Mouse (Mus musculus) kidney, adult 18-20 months (tissue): ENCODE data around the gene Cib2.

Experiments used
- DNase-seq: peaks from one replicate; pipeline ENCODE4 v3.0.0; 2021

Gene Cib2

DNA sequence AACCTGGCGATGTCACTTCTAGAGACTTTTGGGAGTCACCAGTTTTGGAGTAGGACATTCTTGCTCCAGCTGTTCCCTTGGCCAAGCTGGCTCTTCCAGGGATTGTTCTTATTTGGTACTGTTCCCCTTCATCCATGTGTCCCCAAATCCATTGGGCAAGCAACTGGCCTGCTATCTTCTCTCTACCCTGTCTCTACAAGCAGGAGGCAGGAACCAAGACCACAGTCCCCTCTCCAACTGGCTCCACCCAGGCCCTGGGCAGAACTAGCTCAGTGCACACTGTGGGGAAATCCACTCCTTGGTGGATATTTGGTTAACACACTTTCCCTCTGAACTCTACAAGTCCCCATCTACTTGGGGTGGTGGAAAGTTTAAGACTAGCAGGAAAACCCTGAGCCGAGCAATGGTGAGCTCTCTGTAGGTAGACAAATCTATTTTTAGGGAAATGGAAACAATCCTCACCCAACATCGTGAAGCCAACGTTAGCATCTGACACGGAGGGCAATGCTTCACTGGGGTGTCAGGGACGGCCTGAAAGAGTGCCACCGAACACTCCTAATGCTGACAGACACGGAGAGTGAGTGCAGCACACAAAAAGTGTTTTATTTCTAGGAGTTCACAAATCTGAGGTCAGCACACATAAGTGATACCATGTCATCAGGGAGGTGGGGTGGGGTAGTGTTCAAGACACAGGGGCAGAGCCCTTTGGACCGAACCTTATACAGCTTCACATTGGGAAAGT is 15.6 kb downstream of the Cib2 start:
- DNase-seq = no peak

DNA sequence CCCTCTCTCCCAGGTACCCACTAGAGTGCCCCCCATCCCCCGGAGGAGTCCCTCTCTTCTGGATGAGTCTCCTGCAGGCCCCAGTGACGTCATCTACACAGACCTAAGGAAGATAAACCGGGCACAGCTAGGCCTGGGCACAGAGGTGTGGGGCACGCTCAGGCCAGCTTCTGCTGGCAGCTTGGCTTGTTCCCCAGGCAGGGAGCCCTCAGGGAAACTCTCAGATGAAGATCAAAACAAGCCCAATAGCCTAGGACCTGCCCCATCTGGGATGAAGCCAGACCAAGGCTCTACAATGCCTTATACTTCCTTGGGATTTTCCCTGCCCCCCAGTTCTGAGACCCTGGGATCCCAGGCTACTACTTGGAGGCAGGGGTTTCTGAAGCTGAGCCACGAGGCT is 19.2 kb downstream of the Cib2 start:
- no peak for DNase-seq

DNA sequence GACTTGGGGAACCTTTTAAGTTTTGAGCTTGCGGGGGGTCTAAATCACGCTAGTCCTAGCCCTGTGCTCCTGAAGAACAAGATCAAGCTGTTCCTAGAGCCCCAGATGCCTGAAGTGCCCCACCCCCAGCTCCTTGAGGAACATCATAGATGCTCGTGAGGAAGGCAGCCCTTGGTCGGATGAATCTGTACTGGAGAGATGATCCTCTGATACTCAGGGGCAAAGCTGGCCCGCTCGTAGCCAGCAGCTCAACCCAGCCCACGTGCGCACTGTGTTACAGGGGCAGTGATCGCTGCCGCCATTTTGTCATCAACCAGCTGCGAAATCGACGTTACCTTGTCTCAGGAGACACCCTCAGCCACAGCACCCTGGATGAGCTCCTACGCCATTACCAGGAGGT is 21.3 kb downstream of the Cib2 start, which contains the start of gene Sh2d7:
Sh2d7 (plus strand) TSS at position 301 of the 400 bp plus-strand sequence.
- no peak for DNase-seq

DNA sequence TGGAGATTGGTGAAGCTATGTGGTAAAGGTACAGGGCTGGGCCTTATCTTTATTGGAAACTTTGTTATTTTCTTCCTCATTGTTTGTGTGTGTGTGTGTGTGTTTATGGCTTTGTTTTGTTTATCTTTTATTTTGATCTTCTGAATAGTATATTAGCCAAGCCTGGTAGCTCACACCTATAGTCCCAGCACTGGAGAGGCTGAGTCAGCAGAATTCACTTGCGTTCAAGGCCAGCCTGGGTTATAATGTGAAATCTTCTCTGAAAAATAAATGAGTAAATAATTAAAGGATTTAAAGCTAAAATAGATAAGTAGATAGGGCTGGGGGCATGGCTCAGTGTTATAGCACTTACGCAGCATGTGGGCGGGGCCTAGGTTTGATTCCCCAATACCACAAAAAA is 21.8 kb downstream of the Cib2 start:
- DNase-seq = no peak

DNA sequence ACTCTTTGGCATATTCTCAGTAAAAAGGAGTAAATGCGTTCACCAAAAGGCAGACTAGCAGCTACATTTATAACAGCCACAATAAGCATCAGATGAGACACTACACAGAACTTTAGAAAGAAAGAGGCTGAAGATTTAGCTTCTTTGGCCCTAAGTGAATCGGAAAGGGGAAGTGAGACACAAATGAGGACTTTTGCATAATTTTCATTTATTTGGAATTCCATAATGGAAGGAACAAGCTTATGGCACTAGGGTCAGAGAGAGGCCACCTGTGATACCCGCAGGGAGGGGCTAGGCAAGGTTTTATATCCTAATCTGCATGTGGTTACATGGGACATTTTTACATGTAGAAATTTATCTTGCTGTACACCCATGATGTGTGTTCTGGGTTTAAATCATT is 22.5 kb downstream of the Cib2 start:
- DNase-seq = no peak

DNA sequence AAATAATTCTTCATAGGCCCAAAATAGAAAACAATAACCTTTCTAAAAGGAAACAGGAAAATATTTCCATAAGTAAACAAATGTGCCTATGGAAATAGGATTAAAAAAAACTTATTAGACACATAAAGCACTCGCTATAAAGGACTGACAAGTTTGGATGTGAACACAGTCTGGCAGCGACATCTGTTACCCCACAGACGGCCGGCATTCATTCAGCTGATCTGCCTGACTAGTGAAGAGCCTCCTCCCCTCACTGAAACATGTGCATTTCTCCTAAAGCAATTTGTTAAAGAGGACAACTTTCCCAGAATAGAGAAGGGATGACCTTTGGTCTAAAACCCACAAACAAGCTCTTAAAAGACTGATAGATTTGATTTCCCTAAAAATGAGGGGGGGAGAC is 23.0 kb downstream of the Cib2 start:
- DNase-seq = no peak

DNA sequence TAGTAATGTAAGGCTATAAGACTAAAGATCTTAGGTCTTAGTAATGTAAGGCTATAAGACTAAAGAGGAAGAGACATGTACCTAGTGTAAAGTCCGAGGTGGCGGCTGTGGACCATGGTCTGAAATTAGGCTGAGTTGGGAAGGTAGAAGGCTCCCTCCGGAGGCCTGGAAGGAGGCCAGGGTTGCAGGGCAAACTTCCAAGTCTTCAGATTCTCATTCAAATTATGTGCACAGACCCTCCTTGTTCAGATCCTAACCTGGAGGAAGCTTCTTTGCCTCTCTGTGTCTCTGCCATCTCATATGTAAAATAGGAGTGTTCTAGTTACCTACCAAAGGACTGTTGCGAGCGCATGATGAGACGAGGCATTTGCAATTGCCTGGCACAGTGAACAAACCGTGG is 23.8 kb downstream of the Cib2 start:
- DNase-seq = peak; percentile 41

DNA sequence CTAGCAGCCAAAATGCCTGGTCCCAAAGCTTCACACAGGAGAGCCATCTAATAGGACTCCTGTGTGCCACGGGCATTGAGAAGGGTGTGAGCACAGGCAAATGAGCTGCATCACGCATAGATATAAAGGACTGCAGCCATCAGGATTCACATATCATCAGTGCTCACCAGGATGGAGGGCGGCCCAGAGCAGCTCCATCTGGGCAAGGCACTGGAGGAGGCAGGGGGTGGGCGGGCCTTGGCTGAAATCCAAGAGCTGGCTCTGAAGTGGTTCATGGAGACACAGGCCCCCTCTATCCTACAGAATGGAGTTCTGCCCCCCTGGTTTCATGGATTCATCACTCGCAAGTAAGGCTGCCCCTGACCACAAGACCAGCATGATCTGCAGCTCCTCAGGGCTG is 26.0 kb downstream of the Cib2 start:
- no peak for DNase-seq

DNA sequence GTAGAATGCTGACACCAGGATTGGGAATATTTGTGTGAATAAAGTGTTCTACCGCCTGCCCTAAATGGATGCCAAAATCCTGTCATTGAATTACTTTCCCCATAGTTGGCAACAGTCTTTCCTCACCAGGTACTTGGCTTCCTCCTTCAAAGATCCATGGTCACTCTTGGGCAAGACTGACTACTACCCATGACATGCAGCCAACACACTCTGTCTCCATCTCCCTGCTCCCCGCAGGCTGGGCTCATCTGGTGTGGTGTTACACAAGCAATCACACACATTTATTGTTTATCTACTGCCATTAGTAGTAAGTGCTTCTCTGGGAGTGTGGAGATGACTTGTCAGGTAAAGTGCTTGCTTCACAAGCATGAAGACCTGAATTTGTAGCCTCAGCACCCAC is 27.1 kb downstream of the Cib2 start:
- DNase-seq = no peak

DNA sequence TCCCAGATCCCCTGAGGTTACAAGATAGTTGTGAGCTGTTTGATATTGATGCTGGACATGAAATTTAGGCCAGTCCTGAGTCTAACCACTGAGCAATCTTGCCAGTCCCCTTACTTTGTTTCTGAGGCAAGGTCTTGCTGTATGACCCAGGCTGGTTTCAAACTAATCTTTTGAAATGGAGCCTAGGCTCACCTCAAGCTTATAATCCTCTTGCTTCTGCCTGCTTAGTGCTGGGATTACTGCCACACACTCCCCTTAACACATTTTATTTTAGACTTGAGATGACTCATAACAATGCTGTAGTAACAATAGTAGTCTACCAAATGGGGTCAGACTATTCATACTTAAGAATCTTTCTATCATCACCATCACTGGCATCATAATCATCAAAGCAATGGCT is 28.6 kb downstream of the Cib2 start:
- no peak for DNase-seq

DNA sequence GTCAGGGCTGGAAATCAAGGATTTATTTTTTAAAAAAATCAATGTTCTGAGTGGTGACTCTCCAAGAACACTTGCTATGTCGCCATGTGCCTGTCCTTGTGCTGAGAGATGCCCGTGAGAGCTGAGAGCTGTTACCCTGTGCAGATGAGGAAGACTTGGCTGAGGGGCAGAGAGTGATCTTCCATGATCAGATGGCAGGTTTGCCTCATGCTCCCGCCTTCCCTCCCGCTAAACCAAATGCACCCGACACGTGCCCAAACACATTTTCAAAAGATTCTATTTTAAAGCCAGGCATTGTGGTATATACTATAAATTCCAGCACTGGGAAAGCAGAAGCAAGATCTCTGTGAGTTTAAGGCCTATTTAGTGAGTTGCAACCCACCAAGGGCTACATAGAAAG is 29.2 kb downstream of the Cib2 start:
- no peak for DNase-seq

DNA sequence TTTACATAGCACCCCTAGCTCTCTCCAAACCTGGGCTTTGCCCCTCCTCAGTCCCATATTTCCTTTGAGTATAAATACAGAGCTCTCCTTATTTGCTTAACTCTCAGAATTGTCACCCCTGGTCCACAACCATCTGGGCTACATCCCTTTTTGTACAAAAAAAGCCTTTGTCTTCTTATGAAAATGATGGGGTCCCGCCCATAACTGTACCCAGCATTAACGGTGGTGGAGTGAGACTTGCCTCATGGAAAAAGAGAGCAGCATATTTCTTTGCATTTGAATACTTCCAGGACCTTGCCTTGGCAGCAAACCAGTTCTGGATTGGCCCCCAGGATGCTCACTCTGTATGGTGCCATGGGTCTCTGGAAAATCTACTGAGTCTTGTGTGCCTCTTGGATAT is 30.1 kb downstream of the Cib2 start:
- no peak for DNase-seq

DNA sequence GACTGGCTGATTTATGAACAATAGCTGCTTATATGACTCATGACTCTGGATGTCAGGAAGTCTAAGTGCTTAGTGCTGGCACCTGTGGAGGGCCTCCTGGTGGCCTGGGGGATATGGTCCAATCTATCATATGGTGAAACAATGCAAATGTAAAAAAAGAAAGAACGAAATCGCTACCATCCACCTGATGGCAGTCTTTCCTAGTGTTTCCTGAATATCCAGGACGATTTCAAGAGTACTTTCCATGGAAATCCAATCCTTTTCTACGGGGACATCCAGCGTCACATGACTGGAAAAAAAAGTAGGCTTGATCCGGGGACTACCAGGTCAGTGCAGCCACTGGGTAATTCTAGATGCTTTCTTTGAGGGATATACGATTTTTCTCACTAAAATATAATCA is 32.3 kb downstream of the Cib2 start:
- DNase-seq = no peak

DNA sequence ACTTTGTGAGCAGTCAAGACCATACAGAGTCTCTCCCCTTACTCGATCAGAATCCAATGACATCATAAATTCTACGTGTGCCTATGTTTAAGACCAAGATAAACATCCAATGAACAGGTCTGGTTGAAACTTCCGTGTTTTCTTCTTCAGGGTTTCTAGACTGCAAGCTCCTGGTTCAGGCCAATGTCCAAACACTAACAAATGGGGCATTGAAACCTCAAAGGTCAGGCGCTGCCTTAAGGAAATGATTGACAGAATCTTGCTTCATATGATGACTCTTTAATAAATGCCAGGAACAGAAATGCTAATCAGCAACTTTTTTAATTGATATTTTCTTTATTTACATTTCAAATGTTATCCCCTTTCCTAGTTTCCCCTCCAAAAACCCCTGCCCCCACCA is 39.7 kb downstream of the Cib2 start:
- peak; percentile 38 for DNase-seq

DNA sequence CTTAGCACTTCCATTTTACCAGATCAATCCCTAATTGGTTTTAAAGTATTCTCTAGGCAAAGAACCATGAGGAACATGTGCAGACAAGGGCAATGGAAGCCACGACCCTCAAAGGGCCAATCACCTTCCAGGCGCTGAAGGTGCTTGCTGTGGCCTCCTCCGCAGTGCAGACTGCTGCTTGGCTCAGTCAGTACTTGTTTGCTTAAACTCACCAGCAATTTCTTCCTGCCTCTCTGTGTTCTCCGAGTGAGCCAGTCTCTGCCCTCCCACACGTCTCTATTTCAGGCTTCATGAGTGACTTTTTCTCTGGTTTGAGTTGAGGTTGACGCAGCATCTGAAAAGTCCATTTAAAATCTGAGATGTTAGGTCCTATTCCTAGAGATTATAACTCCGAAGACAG is 41.1 kb downstream of the Cib2 start:
- no peak for DNase-seq

DNA sequence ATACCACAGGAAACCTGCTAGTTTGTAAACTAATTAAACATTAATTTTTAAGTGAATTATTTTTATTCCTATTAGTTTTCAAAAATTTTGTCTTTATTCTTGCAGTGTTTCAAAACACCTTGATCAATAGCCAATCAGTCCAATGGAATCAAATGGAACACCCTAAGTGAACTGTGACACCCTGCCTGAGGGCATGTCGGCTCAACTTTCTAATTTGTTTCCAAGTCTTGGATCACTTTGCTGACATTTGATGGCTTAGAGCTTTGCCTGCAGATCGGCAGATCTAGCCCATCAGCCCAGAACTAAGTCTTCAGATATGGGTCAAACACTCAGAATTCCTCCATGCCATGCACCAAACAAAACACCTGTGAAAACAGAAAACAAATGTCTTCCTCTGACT is 44.0 kb downstream of the Cib2 start:
- DNase-seq = no peak

DNA sequence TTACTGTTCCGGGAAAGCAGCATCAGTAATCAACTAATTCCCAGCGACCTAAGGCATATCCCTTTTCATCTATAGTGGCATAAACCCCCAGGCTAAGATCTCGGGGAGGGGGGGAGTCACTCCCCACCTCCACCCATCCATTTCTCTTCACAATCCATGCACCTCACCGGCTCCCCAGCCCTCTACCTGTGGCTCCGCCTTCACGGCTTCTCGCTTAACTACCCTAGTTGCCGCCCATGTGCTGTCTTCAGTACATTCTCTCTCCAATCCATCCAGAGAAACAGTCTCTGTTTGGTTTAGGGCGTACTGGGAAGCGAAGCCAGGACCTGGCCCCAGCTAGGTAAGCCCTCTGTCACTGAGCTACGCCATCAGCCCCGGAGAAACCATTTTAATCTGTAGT is 57.1 kb downstream of the Cib2 start:
- peak; percentile 69 for DNase-seq

DNA sequence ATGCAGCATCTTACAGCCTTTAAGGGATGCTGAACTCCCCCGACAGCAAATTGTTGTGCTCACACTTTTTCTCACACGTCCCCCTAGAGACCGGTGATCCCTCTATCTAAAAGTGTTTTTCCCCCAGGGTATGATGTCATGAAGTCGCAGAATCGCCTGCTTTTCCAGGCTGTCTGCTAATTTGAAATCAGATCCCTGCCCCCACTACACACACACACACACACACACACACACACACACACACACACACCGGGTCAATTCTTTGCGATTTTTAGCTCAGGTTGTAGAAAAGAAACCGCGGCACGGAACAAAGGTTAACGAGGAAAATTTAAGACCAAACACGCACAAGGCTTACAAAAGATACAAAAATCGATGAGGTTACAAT is 57.9 kb downstream of the Cib2 start:
- no peak for DNase-seq

DNA sequence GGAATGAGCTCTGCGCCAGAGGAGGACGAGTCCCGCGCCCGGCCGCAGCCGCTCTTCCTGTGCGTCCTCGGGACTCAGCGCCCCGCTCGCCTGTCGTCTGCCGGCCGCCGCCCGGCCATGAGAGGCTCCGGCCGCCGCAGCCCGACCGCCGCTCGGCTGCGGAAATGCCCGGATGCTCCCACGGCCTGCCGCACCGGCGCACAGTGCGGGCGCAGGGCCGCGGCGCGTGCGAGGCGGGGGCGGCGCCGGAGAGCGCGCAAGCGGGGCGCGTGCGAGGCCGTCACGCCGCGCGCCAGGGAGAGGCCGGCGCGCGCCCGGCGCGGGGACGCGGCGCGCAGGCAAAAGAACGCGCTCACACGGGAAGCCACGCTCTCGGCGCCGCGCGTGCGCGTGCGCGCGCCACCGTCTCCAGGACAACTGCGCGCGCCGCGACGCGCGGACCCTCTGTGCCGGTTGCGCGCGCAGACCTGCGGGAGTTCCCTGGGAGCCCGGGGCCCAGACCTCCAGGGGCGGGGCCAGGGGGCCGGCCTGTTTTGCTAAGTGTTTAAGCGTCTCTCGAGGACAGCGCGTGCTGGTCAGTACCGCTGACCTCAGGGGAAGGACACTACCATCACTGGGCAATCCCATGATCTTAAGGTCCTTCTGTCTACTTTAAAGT is 58.4 kb downstream of the Cib2 start, which contains the start of gene Dmxl2:
Dmxl2 (minus strand) TSS at position 174 of the 658 bp plus-strand sequence.
- peak; percentile 94 for DNase-seq

DNA sequence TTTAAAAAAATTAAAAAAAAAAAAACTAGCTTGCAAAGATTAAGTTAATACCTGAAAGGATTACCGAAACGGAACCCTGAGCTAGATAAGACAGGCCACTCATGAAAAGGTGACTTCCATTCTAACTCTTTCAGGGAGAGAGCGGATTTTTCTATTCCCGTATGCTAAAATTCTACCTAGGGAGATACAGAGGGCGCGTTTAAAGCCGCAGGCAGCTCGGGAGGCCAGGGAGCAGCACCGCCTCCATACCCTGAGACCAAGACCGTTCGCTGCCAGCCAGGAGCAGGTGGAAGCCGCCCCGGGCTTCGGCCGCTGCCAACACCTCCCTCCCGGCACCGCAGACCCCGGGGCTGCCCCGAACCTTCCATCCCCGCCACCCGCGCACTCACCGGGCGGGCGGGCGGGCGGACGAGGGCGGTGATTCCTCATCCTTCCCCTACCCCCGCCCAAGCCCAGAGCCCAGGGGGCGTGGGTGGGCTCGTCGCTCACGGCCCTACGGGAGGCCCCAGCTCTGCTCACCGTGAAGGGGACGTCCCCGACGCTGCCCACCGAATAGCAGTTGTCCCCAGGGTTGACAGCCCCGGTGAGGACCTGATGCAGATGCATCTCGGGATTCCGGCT is 59.1 kb downstream of the Cib2 start:
- DNase-seq = peak; percentile 61

DNA sequence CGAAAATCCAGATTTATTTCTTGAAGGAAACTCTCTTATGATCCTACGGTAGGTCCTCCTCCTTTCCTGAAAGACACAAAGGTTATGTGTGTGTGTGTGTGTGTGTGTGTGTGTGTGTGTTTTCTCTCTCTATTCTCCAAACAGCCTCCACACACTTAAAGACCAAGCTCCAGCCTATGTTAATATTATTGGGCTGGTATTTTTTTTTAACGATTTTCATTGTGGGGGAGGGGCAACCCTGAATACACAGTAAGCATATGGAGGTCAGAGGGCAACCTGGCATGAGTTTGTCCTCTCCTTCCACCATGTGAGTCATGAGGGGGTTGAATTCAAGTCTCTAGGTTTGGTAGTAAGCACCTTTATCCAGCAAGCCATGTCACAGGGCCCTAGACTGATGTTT is 60.2 kb downstream of the Cib2 start:
- DNase-seq = no peak

DNA sequence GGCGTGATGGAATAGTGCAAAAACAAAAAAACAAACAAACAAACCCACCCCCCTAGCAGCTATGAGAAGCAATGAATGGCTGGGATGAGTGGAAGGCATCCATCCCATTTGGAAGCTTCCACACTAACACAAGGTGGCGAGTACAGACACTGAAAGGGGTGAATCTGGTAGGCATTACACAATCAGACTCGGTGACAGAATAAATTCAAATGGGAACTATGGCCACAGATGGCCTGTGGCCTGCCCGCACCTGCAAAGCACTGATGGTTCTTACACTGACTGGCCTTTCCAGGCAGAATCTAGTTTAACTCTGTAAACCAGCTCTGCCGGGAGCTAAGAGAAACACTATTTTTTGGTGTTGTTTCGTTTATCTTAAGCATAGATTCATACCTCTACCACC is 60.7 kb downstream of the Cib2 start:
- DNase-seq = no peak
